Mouse (Mus musculus): ENCODE measurements around the gene Vmn2r12.

DNA sequence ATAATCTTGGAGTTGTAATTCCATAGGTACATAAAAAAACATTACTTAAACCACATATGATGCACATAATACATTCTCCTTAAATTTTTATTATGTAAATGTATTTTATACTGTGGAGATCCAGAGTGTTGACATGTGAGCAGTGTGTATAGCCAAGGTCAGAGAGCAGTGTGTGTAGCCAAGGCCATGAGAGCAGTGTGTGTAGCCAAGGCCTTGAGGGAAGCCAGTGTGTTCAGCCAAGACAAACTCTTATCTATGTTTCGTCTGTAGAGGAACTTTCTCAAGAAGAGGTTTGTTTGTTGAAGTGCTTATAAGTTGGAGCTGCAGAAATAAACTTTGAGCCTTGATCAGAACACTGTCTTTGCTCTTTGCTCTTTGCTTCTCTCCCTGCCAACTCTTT, 42.5 kb downstream of the Vmn2r12 start:
- TF ChIP-seq CTCF (IDR thresholded peaks at IDR 0.05; ENCODE audit: low read depth) (no peak), EP300 (optimal IDR thresholded peaks at IDR 0.05) (no peak)
